Mouse (Mus musculus): Measurements from ENCODE around the gene Lpin2. TPM values are rescaled to one million over a fixed set of nuclear protein-coding genes. Genes with fewer than 3 reads are reported as not detected.

The Lpin2 gene
- polyA plus RNA-seq, 1 experiment from 2014 or later, result 59.2 TPM

- no peak for ATAC-seq (ENCODE audit: insufficient number of reproducible peaks, insufficient read depth, low FRiP score, low TSS enrichment)
- Histone ChIP-seq H3K4me2 (replicated peaks) (no peak overlapping the region), H3K27me3 (no peaks in the 10 kb centered on the region), H3K36me3 (no peaks in the 10 kb centered on the region), H3K4me1 (peaks cover 8% of the 10 kb centered on the region; the same call in 1 of the 2 replicates), H3K27ac (no peak overlapping the region), H3K4me3 (no peak overlapping the region), H3K9me3 (no peaks in the 10 kb centered on the region), H3K9ac (no peak overlapping the region)
- 87% methylated on average over 1 of the region's 1 CpGs for WGBS
Observed at GRCm38 (mm10) chr17:71208376-71208775, 26.0 kb downstream of the Lpin2 start.

GRCm38 (mm10) chr17:71208921-71209320 lies 26.6 kb downstream of the Lpin2 start:
- Histone ChIP-seq H3K36me3 (no peaks in the 10 kb centered on the region), H3K9me3 (no peaks in the 10 kb centered on the region), H3K4me3 (no peak overlapping the region), H3K27me3 (no peaks in the 10 kb centered on the region), H3K9ac (no peak overlapping the region), H3K4me2 (replicated peaks) (no peak overlapping the region), H3K27ac (no peak overlapping the region), H3K4me1 (peaks cover 8% of the 10 kb centered on the region; the same call in 1 of the 2 replicates)
- WGBS, result 89% methylated on average over 1 of the region's 1 CpGs
- no peak for ATAC-seq (ENCODE audit: insufficient number of reproducible peaks, insufficient read depth, low FRiP score, low TSS enrichment)

GRCm38 (mm10) chr17:71209936-71210335 lies 27.6 kb downstream of the Lpin2 start:
- Histone ChIP-seq H3K4me1 (peaks cover 8% of the 10 kb centered on the region; the same call in 1 of the 2 replicates), H3K9me3 (no peaks in the 10 kb centered on the region), H3K27me3 (no peaks in the 10 kb centered on the region), H3K4me2 (replicated peaks) (no peak overlapping the region), H3K36me3 (no peaks in the 10 kb centered on the region), H3K4me3 (no peak overlapping the region), H3K27ac (no peak overlapping the region), H3K9ac (no peak overlapping the region)
- 88% methylated on average over 3 of the region's 3 CpGs for WGBS
- ATAC-seq (ENCODE audit: insufficient number of reproducible peaks, insufficient read depth, low FRiP score, low TSS enrichment), result no peak

GRCm38 (mm10) chr17:71211962-71212646 lies 29.7 kb downstream of the Lpin2 start:
- Histone ChIP-seq H3K27me3 (no peaks in the 10 kb centered on the region), H3K4me3 (no peak overlapping the region), H3K9me3 (no peaks in the 10 kb centered on the region), H3K4me1 (peaks cover 8% of the 10 kb centered on the region; the same call in 1 of the 2 replicates), H3K27ac (no peak overlapping the region), H3K9ac (no peak overlapping the region), H3K36me3 (no peaks in the 10 kb centered on the region), H3K4me2 (replicated peaks) (no peak overlapping the region)
- WGBS, result 84% methylated on average over 6 of the region's 6 CpGs
- no peak for ATAC-seq (ENCODE audit: insufficient number of reproducible peaks, insufficient read depth, low FRiP score, low TSS enrichment)

GRCm38 (mm10) chr17:71213666-71214065 lies 31.3 kb downstream of the Lpin2 start:
- 47% methylated on average over 1 of the region's 1 CpGs for WGBS
- H3K27ac ChIP-seq, result no peak overlapping the region
- ATAC-seq (ENCODE audit: insufficient number of reproducible peaks, insufficient read depth, low FRiP score, low TSS enrichment), result 0 out of 2 replicates have a peak, but pooled peaks have one; percentile 66

GRCm38 (mm10) chr17:71214514-71215240 lies 32.3 kb downstream of the Lpin2 start:
- WGBS, result 86% methylated on average over 17 of the region's 17 CpGs
- H3K4me2 ChIP-seq (replicated peaks), result no peak overlapping the region
- peaks cover 8% of the 10 kb centered on the region; the same call in 1 of the 2 replicates for H3K4me1 ChIP-seq
- ATAC-seq (ENCODE audit: insufficient number of reproducible peaks, insufficient read depth, low FRiP score, low TSS enrichment), result peak; percentile 19; the same call in 1 of the 2 replicates
- no peaks in the 10 kb centered on the region for H3K27me3 ChIP-seq
- no peaks in the 10 kb centered on the region for H3K9me3 ChIP-seq
- peaks cover 18% of the 10 kb centered on the region for H3K36me3 ChIP-seq
- no peak overlapping the region for H3K4me3 ChIP-seq
- H3K9ac ChIP-seq, result no peak overlapping the region
- H3K27ac ChIP-seq, result no peak overlapping the region

More at GRCm38 (mm10) chr17:71213666-71214065, 31.3 kb downstream of the Lpin2 start:
- H3K9me3 ChIP-seq, result no peaks in the 10 kb centered on the region
- H3K36me3 ChIP-seq, result peaks cover 12% of the 10 kb centered on the region
- H3K4me1 ChIP-seq, result peaks cover 8% of the 10 kb centered on the region; the same call in 1 of the 2 replicates
- H3K27me3 ChIP-seq, result no peaks in the 10 kb centered on the region
- H3K9ac ChIP-seq, result no peak overlapping the region
- H3K4me3 ChIP-seq, result no peak overlapping the region
- H3K4me2 ChIP-seq (replicated peaks), result no peak overlapping the region

GRCm38 (mm10) chr17:71215241-71215839 lies 33.0 kb downstream of the Lpin2 start:
- no peak for ATAC-seq (ENCODE audit: insufficient number of reproducible peaks, insufficient read depth, low FRiP score, low TSS enrichment)
- Histone ChIP-seq H3K27me3 (no peaks in the 10 kb centered on the region), H3K4me1 (peaks cover 8% of the 10 kb centered on the region; the same call in 1 of the 2 replicates), H3K27ac (no peak overlapping the region), H3K4me3 (no peak overlapping the region), H3K9me3 (no peaks in the 10 kb centered on the region), H3K36me3 (peaks cover 18% of the 10 kb centered on the region), H3K9ac (no peak overlapping the region), H3K4me2 (replicated peaks) (no peak overlapping the region)
- 79% methylated on average over 2 of the region's 2 CpGs for WGBS

- Histone ChIP-seq H3K27me3 (no peaks in the 10 kb centered on the region), H3K4me3 (no peak overlapping the region), H3K4me1 (peaks cover 8% of the 10 kb centered on the region; the same call in 1 of the 2 replicates), H3K4me2 (replicated peaks) (no peak overlapping the region), H3K27ac (no peak overlapping the region), H3K9ac (no peak overlapping the region), H3K36me3 (peaks cover 18% of the 10 kb centered on the region), H3K9me3 (no peaks in the 10 kb centered on the region)
- WGBS, result 82% methylated on average over 2 of the region's 2 CpGs
- no peak for ATAC-seq (ENCODE audit: insufficient number of reproducible peaks, insufficient read depth, low FRiP score, low TSS enrichment)
Observed at GRCm38 (mm10) chr17:71216263-71216662, 33.9 kb downstream of the Lpin2 start.

- WGBS, result 84% methylated on average over 5 of the region's 5 CpGs
- ATAC-seq (ENCODE audit: insufficient number of reproducible peaks, insufficient read depth, low FRiP score, low TSS enrichment), result no peak
- no peak overlapping the region for H3K4me2 ChIP-seq (replicated peaks)
- no peaks in the 10 kb centered on the region for H3K27me3 ChIP-seq
- H3K4me3 ChIP-seq, result no peak overlapping the region
- H3K4me1 ChIP-seq, result peaks cover 2% of the 10 kb centered on the region; the same call in 1 of the 2 replicates
- no peaks in the 10 kb centered on the region for H3K9me3 ChIP-seq
- H3K36me3 ChIP-seq, result peaks cover 18% of the 10 kb centered on the region
- H3K27ac ChIP-seq, result no peak overlapping the region
- H3K9ac ChIP-seq, result no peak overlapping the region
Observed at GRCm38 (mm10) chr17:71217111-71217685, 34.8 kb downstream of the Lpin2 start.

GRCm38 (mm10) chr17:71221383-71221782 lies 39.0 kb downstream of the Lpin2 start:
- Histone ChIP-seq H3K4me3 (no peak overlapping the region), H3K27ac (no peak overlapping the region), H3K27me3 (no peaks in the 10 kb centered on the region), H3K4me1 (no peaks in the 10 kb centered on the region), H3K4me2 (replicated peaks) (no peak overlapping the region), H3K9me3 (no peaks in the 10 kb centered on the region), H3K9ac (no peak overlapping the region), H3K36me3 (peaks cover 32% of the 10 kb centered on the region)
- WGBS, result 79% methylated on average over 3 of the region's 3 CpGs
- ATAC-seq (ENCODE audit: insufficient number of reproducible peaks, insufficient read depth, low FRiP score, low TSS enrichment), result no peak

GRCm38 (mm10) chr17:71223676-71224075 lies 41.3 kb downstream of the Lpin2 start:
- H3K9me3 ChIP-seq, result no peaks in the 10 kb centered on the region
- H3K9ac ChIP-seq, result no peak overlapping the region
- no peak overlapping the region for H3K4me2 ChIP-seq (replicated peaks)
- H3K27ac ChIP-seq, result no peak overlapping the region
- H3K27me3 ChIP-seq, result no peaks in the 10 kb centered on the region
- H3K4me3 ChIP-seq, result no peak overlapping the region
- no peaks in the 10 kb centered on the region for H3K4me1 ChIP-seq
- peaks cover 20% of the 10 kb centered on the region for H3K36me3 ChIP-seq
- no peak for ATAC-seq (ENCODE audit: insufficient number of reproducible peaks, insufficient read depth, low FRiP score, low TSS enrichment)
- WGBS, result 80% methylated on average over 5 of the region's 5 CpGs
